Mouse (Mus musculus) ovary, postnatal 14 days (tissue): Measurements from ENCODE around the gene Ccdc92.

Source experiments
- DNase-seq: peaks from one replicate; pipeline ENCODE4 v3.0.0; 2022; ENCODE audit warnings: low spot score

Ccdc92 gene

DNA sequence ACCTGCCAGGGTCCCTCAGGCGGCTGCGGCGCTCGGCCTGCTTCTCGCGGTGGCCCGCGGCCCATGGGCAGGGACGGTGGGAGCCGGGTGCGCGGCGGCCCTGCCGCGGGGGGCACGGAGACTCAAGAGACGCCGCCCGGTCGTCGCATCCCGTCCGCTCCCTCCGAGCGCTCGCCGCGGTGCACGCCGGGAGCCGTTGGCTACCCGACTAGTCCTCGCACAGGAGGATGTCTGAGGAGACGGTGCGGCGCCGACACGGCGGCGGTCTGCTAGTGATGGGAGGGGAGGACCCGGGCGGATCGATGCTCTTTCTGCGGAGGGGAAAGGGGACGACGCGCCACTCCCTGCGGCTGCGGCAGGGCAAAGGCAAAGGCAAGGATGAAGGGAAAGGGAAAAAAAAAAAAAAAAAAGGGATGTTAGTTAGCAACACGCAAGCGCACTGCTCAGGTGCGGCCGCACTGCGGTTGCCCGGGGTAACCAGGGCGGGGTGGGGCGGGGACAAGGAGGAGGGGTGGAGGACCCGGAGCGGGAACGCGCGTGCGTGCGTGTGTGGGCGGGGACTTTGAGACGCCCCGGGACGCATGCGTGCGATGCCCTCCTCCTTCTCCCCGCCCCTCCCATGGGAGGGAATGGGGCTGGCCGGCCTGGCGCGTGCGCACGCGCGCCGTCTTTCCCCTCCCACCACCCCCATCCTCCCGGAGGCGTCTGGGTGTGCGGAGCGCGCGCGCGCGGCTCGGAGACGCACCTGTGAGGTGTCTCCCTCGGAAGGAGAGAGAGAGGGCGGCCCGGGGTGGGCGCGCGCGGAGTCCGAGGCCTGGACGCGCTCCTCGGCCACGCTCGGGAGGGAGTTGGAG, at the start of gene Ccdc92, which contains the start of gene Zfp664:
Gene Ccdc92 (minus strand): TSS at position 412 of the 854 bp plus-strand sequence.
Gene Zfp664 (plus strand): TSS at position 679 of the 854 bp plus-strand sequence.
- DNase-seq = peak; percentile 92

DNA sequence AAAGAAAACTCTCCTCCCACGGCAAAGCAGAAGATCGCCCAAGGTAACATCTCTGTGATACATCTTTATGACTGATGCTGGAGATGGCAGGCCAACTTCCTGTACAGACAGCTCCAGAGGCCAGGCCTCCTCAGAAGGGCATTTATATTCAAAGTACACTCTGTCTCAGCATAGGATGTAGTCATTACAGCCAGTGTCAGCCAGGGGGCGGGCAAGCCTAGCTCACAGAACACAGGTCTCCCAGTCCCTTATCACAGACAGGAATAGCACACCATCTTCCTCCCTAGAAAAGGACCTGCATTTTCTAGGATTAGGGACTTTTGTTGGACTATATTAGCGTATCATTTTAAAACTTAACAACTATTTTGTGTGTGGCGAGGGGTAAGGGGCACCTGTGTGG, 46.6 kb upstream of the Ccdc92 start:
- peak; percentile 66 for DNase-seq

DNA sequence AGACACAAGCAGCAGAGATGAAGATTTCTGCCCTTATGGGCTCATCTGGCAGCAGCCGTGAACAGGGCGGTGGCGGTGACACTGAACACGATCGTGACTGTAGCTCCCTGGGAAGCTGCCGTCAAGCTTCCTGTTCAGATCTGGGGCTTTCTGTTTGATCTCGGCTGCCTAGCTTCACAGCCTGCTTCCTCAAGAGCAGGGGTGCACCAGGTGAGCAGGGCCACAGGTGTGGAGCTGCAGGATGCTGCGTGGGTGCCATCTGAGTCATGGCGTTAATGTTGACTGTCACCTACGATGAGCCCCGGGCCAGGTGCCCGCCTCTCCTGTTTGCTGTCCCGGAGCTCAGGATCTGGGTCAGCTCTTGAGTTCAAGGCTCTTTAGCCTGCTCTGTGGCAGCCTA, 44.7 kb upstream of the Ccdc92 start:
- no peak for DNase-seq

DNA sequence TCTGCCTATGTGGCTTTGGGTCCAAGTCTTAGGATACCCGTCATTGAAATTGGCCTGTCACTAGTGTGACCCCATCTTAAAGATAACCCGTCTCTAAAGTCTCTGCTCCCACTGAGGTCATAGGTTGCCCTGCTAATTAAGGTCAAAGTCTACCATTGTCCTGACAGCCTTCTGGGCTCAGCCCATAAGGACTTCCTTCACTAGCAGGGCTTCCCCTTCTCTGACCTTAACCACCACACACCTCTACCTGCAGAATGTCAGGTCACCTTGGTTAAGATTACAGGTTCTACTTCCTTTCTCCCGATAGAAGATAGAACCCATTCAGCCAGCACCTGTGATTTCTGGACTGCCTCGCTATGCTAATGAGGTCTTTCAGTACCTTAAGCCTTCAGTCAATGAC, 41.6 kb upstream of the Ccdc92 start:
- no peak for DNase-seq

DNA sequence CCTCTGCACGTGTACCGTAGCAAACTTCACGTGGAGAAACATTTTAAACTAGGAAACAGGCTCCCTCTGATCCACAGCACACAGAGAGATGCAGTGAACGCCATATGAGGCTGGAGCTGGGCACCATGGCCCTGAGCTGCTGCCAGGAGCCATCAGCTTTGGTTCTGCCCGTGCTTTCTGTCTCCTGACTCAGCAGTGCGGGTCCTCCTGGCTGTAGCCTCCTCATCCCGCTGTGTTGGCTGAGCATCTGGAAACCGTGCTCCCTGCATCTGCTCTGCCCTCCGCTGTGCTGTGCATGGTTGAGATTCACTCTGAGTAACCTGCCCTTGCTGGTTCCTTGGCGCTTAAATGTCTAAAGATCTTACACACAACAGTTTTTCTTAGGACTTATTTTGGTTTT, 40.0 kb upstream of the Ccdc92 start:
- DNase-seq = no peak

DNA sequence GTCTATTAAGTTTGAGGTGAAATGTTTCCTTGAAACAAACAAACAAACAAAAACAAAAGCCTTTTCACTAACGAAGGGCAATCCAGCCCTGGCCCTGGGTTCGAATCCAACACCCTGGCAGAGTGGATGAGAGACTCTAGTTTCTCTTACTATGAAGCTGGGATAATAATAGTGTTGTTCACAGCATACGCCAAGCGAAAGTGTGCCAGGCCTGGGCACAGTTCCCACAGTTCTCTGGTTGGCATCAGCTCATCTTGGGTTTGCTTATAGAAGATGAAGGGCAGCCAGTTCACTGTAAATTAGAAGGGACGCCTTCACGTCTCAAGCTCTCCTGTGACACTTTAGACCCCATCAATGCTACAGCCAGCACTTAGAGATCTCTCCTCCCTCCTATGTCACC, 39.5 kb upstream of the Ccdc92 start:
- no peak for DNase-seq

DNA sequence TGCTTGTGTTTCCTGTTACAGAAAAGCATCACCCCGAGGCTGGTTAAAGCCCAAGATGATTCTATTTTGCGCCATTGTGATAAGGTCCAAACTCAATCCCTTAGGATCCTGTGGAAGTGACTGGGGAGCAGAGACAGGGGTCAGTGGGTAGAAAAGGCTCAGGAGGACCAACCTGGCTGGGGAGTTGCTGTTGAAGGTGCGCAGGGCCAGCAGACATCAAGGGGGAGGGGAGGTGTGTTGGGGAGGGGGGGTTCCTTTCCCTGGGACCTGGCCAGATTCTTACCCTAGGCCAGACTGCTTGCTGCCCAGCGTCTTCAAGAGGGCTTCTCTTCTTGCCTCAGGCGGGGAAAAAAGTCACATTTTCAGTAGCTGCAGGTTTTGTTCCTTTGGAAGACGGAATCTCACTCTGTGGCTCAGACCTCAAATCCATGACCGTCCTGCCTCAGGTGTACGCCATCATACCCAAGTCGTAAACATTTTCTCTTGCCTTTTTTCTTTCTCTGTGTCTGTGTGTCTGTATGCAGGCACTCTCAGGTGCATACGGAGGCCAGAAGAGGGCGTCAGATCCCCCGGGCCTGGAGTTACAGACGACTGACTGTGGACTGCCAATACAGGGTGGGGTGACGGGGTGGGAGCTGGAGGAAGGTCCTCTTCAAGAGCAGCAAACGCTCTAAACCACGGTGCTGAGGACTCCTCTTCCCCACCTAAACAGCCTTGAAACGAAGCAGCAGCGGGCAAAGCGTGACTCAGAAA, 38.7 kb upstream of the Ccdc92 start:
- no peak for DNase-seq

DNA sequence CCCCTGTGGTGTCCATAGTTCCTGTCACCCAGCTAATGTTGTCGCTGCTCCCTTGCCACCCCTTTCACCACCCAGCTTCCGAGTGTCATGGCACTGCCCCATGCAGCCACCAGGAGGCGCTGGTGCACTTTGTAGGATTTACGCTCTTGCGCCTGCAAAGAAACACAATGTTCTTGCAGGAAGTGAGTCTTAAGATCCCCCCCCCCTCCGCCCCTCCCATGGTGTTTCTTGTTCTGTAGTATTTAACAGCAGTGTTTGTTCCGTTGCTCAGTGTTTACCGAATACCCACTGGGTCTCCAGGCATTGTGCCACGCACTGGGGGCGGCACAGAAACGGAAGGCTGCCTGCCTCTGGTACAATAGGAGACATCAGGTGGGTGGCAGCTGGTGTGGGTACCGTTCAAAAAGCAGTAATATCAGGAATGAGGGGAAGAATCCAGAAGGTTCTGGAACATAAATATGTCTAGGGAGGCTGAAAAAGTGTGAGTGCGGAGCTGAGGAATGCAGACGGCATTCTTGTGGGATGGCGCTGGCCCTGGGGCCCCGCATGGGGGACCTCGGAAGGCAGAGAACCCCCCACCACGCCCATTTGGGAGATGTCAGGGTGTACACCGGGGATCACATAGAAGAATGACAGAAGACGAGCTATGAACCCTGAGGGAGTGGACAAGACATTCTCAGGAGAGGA, 37.9 kb upstream of the Ccdc92 start:
- peak; percentile 87 for DNase-seq

DNA sequence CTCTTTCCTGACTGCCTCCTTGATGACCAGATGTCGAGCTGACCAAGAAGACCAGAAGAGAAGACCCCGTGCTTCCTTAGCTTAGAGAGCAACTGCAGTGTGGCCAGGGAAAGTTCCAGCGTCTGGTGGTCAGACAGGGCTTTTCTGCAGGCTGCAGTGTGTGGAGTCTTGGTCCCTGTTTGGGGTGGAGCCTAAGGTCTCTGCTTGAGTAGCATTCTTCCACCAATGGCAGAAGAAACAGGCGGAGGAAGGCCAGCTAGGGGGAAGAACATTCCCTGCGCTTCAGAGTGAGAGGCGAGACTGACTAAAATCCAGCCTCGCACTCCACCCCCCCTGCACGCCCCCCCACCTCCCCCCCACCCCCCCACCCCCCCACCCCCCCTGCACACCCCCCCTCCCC, 33.9 kb upstream of the Ccdc92 start:
- DNase-seq = no peak

DNA sequence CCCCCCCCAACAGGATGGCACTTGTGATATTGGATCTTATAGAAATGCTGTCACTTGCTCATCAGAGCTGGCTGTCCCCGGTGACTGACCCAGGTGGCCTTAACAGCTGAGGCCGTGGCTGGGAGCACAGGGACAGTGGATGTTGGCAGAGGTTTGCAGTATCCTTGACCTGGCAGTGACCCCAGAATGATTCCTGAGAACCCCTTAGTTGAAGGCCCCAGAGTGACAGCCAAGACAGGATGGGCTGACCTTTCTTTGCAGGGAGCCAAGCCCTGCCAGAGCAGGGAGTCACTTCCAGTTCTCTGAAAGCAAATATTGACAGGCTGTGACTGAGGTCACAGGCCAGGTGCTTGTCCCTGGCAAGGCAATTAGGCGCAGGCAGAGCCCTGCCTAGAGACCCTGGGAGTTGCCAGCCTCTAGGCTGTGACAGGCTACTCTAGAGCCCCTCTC, 29.7 kb upstream of the Ccdc92 start:
- DNase-seq = no peak

DNA sequence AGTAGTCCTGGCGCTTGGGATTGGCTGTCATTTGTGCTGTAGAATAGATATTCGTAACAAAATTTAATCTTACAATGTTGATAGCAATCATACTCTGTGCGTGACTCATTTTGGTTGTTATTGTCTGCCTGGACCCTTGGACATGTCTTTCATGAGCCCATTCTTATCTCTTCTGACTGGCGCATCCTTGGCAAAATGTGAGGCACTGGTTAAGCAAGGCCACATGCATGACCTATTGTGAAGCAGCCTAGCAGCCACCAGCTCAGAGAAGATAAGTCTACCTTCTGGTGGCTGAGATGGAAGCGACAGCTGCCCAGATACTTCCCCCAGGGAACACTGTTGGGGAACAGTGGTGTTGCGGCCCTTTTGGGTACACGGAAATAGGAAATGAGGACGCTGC, 26.4 kb upstream of the Ccdc92 start:
- no peak for DNase-seq

DNA sequence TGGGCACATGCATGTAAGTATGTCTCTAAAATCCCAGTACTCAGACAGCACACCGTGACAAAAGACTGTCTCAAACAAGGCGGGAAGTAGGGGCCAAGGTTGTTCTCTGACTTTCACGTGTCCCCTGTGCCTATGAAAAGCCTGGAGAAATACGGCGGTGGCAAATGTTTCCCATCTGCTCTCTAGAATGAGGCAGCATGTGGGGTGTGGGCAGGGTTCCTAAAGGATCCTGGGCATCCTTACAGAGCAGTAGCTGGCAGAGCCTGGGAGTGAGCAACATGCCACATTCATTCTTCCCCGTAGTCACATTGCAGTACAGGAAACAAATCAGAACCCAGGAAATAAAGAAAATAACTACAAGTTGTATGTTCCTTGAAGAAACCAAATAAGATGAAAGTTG, 21.7 kb upstream of the Ccdc92 start:
- DNase-seq = no peak

DNA sequence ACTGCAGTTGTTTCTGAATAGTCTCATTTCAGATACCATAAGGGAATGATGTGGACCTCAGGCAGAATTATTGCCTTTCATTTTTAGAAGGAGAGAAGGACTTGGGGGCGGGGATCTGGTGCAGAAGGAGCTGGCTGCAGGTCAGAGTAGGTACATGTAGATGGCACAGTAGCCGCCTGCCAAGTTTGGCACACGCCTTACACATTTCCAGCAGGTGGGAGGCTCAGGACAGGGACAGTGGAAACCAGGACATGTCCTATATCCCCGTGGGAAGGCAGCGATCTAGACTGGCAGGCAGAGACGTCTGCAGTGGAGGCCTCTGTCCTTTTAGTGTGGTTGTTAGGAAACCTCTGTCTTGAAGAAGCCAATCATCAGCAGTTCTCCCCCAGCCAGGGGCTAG, 17.6 kb upstream of the Ccdc92 start:
- no peak for DNase-seq

DNA sequence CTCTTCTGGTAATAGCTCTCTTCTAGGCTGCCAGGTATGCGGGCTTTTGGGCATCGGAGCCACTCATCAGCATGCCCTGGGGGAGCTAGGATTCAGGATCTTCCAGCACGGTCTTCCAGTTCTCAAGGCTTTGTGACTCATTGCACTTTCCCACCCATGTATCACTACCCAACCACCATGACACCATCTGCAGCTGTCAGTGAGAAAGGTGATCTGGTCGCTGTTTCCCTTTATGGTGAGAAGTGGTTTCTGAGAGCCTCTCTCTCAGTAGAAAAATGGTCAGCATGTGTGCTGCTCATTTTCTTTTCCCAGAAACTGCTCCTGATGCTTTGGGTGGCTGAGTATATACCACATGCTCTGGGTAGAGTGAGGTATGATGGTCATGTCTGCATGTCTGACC, 17.0 kb upstream of the Ccdc92 start:
- DNase-seq = no peak

DNA sequence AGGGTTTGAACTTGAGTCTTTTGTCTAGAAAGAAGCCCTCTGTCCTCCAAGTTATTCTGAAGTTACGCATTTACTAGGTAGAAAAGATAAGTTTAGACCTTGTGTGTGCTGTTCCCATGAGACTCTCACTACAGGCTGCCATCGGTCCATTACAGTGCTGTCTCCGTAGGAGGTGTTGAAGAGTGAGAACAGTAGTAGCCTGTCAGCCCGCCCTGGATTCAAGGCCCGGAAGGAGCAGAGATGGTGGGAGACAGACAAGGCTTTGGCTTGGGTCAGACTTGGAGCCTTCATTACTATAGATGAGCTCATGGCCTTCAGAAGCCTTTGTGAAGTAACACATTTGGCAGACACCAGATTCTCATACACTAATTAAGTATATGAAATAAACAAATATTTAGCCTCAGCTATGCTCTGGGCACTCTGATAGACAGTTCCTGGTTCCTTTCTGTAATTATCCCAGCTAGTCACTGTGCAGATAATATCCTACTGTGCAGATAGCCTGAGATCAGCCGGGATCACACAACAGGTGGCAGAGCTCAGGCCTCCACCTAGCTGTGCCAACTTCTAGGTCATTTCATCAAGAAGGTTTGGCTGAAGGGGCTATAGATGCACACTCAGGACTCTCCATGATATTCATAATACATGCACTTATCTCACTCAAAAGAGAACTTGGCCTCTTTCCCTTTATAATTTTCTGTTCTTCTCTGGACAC, 11.8 kb upstream of the Ccdc92 start:
- DNase-seq = no peak

DNA sequence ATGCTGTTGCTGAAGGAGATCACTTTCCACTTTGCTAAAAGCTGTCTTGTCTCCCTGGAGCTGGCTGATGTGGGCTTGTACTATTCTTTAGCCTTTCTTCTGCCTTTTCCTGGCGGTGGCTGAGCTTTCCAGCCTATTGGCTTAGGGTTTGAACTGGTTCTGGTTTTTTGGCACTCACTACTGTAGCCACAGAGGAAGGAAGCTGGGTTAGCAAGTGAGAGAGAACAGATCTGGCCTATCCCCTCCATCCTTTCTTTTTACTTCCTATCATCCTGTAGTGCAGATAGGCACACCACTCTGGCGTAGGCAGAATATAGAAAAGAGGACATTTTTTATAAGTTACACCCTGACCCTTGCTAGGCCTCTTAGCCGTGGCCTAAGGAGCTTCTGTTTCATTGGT, 10.9 kb upstream of the Ccdc92 start:
- DNase-seq = no peak

DNA sequence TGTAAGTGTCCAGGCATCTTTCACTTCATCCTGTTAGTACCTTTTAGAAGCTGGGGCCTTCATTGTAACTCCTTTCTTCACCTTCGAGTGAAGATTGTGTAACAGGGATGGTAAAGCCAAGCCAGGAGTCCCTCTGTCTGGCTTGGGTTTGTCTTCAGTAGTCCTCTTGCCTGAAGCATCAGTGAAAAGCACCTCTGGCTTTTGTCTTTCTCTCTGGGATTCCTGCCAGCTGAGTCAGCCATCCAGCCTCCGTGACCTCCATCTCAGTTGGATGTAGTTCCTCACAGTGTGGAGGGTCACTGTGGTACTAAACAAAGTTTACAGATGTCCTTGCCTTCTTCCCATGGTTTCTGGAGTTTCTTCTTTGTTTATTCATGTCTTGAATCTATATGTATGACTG, 9.8 kb upstream of the Ccdc92 start:
- peak; percentile 34 for DNase-seq

DNA sequence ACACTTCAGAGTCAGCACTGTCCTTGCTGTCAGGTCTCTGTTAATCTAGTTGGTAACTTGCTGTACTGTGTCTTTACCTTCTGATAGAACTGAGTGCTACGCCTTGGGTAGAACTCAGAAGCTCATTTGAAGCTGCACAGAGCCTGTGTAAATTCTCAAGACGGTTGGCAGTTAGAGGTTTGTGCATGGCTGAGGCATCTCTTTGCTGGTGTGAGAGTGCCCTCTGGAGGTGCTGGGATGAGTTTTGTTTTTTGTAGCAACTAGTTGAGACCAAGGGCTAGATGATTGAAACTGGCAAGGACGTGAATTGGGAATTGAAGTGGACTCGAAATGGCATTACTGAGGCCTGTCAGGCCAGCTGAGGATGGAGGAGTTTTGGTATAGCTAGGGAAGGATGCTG, 6.8 kb upstream of the Ccdc92 start:
- DNase-seq = peak; percentile 42

DNA sequence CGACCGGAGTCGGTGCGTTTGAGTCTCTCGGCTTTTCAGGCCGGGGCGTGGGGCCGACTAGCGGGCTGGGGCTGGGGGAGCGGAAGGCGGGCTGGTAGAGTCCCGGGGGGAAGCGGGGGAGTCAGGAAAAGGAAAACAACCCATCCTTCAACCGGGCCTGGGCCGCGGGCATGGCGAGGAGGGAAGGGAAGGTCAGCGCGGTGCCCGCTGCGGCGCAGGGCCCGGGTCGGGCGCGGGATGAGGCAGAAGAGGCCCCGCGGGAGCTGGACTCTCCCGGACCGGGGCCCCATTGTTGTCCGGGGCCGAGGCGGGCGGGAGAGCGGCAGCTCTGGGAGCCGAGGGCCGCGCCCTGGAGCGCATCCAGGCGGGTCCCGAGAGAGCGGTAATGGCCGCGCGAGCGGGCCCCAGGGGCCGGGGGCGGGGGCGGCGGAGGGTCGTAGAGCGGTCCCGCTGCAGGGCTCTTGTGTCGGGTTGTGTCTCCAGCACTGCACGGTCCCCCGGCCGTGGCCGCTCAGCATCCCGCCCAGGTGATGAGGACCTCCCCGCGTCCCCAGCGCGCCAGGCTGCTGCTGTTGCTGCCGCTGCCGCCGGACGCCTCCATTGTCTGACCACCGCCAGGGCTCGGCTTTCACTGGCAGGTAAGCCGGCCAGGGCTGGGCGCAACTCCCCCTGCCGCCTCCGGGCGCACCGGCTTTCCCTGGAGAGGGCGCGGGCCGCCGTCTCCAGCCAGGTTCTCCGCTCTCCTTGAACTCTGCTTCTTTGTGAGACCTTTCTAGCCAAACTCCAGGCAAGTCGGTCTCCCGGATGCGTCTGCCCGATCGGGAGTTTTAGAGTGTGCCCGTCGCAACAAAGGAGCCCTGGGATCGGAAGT, 882 bp upstream of the Ccdc92 start:
- DNase-seq = peak; percentile 36

DNA sequence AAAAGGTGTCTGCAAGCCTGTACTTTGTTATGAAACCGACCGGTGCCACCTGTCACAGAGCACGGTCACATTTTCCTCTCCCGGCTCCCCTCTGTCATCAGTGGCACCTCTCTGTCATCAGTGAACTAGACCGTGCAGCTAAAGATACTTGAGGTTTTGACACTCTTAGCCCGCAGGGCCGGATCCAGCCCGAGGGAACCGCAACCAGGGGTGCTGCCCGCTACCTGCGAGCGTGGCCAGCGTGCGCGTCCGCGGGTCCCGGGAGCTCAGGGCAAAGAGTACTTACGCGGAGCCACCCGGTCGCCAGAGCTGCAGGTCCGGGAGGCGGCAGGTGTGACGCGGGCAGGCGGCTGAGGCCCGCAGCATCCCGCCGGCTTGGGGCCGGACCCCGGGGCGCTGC, 761 bp downstream of the Ccdc92 start:
- DNase-seq = no peak

DNA sequence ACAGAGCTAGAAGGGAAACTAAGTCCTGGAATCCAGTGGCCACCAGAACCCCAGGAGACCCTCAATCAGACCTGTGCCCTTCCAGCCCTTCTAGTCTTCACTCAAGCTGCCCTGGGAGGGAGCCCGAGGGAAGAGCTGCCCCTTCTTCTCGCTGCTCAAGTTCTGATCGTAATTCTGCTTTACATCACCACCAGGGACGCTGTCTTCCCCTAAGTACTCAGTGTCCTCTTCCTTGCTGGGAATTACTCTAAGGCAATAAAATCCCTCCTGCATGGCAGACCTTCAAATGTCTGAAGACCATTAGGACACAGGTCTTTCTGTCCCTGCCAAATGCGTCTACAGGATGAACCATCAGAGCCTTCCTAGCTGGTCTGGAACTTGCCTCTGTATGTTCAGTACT, 2.2 kb downstream of the Ccdc92 start:
- DNase-seq = no peak
